Mouse (Mus musculus): Measurements from ENCODE around the gene Phf21a. TPM values are rescaled to one million over a fixed set of nuclear protein-coding genes. Genes with fewer than 3 reads are reported as not detected.
"Not testable (repeated sequence)": the region's sequence is repeated elsewhere in the genome, so short reads cannot be mapped to it uniquely, and the experiment has no call there.

The Phf21a gene
- total RNA-seq, 2 experiments from 2014 or later, result 97.9 to 104 TPM

GRCm38 (mm10) chr2:92076086-92076692 is 16.7 kb upstream of the Phf21a start:
- no peak for DNase-seq (ENCODE audit: extremely low spot score in 1 of 2, low spot score in 1 of 2)

GRCm38 (mm10) chr2:92082196-92082595 is 10.7 kb upstream of the Phf21a start:
- no peak for DNase-seq (ENCODE audit: extremely low spot score in 1 of 2, low spot score in 1 of 2)

GRCm38 (mm10) chr2:92085721-92086120 is 7.2 kb upstream of the Phf21a start:
- no peak for DNase-seq (ENCODE audit: extremely low spot score in 1 of 2, low spot score in 1 of 2)

- no peak for DNase-seq (ENCODE audit: extremely low spot score in 1 of 2, low spot score in 1 of 2)
Measured at GRCm38 (mm10) chr2:92087065-92087464, 5.9 kb upstream of the Phf21a start.

- DNase-seq (ENCODE audit: extremely low spot score in 1 of 2, low spot score in 1 of 2), result no peak
Measured at GRCm38 (mm10) chr2:92089782-92090181, 3.1 kb upstream of the Phf21a start.

GRCm38 (mm10) chr2:92093503-92093902 is 586 bp downstream of the Phf21a start:
- not testable (repeated sequence) for DNase-seq (ENCODE audit: extremely low spot score in 1 of 2, low spot score in 1 of 2)

GRCm38 (mm10) chr2:92094078-92094477 is 1.2 kb downstream of the Phf21a start:
- no peak for DNase-seq (ENCODE audit: extremely low spot score in 1 of 2, low spot score in 1 of 2)

GRCm38 (mm10) chr2:92100768-92101167 is 7.9 kb downstream of the Phf21a start:
- no peak for DNase-seq (ENCODE audit: extremely low spot score in 1 of 2, low spot score in 1 of 2)

- no peak for DNase-seq (ENCODE audit: extremely low spot score in 1 of 2, low spot score in 1 of 2)
Measured at GRCm38 (mm10) chr2:92124523-92124922, 31.6 kb downstream of the Phf21a start.

- no peak for DNase-seq (ENCODE audit: extremely low spot score in 1 of 2, low spot score in 1 of 2)
Measured at GRCm38 (mm10) chr2:92125330-92125729, 32.4 kb downstream of the Phf21a start.

- no peak for DNase-seq (ENCODE audit: extremely low spot score in 1 of 2, low spot score in 1 of 2)
Measured at GRCm38 (mm10) chr2:92130071-92130470, 37.2 kb downstream of the Phf21a start.

- no peak for DNase-seq (ENCODE audit: extremely low spot score in 1 of 2, low spot score in 1 of 2)
Measured at GRCm38 (mm10) chr2:92138736-92139135, 45.8 kb downstream of the Phf21a start.

- DNase-seq (ENCODE audit: extremely low spot score in 1 of 2, low spot score in 1 of 2), result no peak
Measured at GRCm38 (mm10) chr2:92139365-92139764, 46.4 kb downstream of the Phf21a start.

GRCm38 (mm10) chr2:92140383-92140782 is 47.5 kb downstream of the Phf21a start:
- no peak for DNase-seq (ENCODE audit: extremely low spot score in 1 of 2, low spot score in 1 of 2)

- DNase-seq (ENCODE audit: extremely low spot score in 1 of 2, low spot score in 1 of 2), result no peak
Measured at GRCm38 (mm10) chr2:92141073-92141472, 48.2 kb downstream of the Phf21a start.

- DNase-seq (ENCODE audit: extremely low spot score in 1 of 2, low spot score in 1 of 2), result no peak
Measured at GRCm38 (mm10) chr2:92143932-92144331, 51.0 kb downstream of the Phf21a start.

GRCm38 (mm10) chr2:92147925-92148750 is 55.2 kb downstream of the Phf21a start:
- DNase-seq (ENCODE audit: extremely low spot score in 1 of 2, low spot score in 1 of 2), result not testable (repeated sequence)

GRCm38 (mm10) chr2:92164291-92164690 is 71.4 kb downstream of the Phf21a start:
- DNase-seq (ENCODE audit: extremely low spot score in 1 of 2, low spot score in 1 of 2), result no peak

GRCm38 (mm10) chr2:92166950-92167349 is 74.0 kb downstream of the Phf21a start:
- DNase-seq (ENCODE audit: extremely low spot score in 1 of 2, low spot score in 1 of 2), result no peak

GRCm38 (mm10) chr2:92171046-92171643 is 78.2 kb downstream of the Phf21a start:
- no peak for DNase-seq (ENCODE audit: extremely low spot score in 1 of 2, low spot score in 1 of 2)

GRCm38 (mm10) chr2:92172300-92172699 is 79.4 kb downstream of the Phf21a start:
- DNase-seq (ENCODE audit: extremely low spot score in 1 of 2, low spot score in 1 of 2), result no peak
